Mouse (Mus musculus) liver (tissue): ENCODE data around the gene Vash2.
"Not testable (repeated sequence)": the region's sequence is repeated elsewhere in the genome, so short reads cannot be mapped to it uniquely, and the experiment has no call there.

Source experiments
- DNase-seq: peaks from one replicate; pipeline ENCODE4 v3.0.0-alpha.2; 2020; ENCODE audit warnings: mixed read lengths

The Vash2 gene

DNA sequence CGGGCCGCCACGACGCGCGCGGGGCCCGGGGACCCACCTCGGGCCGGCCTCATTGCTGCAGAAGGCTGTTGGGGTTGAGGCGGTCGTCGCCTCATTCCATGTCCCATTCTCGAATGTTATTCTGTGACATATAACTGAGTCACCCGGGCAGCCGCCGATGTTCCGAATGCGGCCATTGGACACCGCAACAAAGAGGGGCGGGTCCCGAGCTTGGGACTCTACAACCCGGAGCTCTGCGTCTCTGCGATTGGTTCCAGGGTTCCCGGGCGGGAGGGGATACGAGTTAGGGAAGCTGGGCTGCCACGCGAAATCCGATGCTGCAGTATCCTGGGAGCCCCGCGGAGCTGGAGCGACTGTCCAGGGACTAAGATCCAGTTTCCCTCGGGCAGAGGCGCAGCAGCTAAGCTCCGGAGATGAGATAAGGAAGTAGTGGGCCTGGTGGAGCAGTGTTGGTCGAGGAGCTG, at the start of gene Vash2:
Vash2 (minus strand) TSS at position 197 of the 464 bp plus-strand sequence.
- DNase-seq: peak; percentile 76

DNA sequence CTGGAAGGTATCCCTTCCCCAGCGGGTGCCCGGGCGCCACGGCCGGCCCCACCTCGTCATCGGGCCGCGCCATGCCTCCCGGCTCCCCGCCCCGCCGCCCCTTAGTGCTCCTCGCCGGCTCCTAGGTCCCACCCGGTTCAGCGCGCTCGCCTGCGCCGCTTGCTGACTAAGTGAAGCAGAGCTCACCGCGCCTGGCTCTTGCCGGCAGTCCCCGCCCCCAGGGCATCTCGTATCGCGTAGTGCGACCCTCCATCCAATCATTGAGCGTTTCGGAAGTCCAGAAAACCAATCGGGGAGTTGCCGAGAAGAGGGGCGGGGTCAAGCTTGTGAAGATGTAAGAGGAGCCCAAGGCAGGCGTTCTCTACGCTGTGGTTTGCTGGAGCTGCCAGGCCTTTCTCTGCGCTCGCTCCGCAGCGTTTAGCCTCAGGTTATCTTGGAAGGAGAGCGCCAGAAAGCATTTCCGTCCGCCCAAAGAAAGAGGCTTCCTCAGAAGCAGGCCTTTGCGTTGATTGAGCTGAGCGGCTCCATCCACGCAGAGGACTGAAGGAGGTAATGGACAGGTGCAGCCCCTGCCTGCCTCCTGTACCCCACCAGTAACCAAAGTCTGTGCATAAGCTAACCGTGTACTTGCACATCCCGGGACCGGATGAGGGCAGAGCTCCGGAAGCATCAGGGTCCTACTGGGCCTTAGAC, 47.1 kb upstream of the Vash2 start, which contains the start of gene Flvcr1:
Flvcr1 (minus strand) TSS at position 138 of the 693 bp plus-strand sequence.
- DNase-seq: peak; percentile 99

DNA sequence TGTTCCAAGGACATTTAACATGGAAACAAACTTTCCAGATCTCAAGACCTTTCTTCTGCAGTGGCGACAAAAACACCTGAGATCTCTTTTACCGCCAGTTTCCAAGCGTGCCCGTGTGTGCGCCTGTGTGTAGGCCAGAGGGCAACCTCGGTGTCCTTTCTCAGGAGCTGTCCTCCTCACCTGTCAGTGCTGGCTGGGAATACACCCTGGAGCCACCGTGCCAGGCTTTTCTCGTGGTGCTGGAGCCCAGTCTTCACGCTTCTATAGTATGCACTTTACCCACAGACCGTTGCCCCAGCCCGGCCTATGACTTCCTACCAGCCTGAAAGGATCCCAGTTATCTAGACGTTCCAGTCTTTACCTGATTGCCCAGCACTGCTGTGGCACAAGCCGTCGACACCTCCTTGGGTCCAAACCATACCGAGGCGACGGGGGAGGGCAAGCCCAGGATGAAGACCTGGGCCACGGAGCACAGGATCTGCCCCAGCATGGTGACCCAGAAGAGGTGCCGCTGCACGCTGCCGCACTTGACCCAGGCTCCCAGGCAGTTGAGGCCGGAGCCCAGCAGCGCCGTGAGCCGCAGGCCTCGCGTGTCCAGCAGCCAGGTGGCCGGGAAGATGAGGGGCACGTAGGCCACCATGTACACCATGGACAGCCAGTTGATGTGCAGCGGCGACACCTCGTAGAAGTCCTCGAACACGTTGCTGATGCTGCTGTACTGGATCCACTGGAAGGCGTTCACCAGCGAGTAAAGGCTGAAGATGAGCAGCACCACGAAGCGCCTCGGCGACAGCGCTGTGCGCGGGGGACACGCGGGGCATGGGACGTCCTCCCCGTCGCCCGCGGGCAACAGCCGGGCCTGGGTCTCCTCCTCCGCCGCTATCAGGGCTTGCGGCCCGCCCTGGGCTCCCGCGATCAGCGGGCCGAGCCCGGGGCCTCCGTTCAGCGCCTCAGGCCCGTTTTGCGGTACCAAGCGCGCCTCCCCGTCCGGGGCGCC, 46.2 kb upstream of the Vash2 start:
- peak; percentile 48 for DNase-seq

DNA sequence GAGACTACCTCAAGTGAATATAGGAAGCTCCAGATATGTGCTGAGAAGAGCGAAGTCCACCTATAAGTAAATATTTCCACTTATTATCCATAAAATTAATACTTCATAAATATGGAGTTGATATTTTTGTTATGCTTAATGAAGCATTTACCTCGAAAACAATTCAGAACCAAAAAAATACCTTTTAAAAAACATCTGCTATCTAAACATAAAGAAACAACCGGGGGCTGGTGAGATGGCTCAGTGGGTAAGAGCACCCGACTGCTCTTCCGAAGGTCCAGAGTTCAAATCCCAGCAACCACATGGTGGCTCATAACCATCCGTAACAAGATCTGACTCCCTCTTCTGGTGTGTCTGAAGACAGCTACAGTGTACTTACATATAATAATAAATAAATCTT, 44.7 kb upstream of the Vash2 start:
- not testable (repeated sequence) for DNase-seq

DNA sequence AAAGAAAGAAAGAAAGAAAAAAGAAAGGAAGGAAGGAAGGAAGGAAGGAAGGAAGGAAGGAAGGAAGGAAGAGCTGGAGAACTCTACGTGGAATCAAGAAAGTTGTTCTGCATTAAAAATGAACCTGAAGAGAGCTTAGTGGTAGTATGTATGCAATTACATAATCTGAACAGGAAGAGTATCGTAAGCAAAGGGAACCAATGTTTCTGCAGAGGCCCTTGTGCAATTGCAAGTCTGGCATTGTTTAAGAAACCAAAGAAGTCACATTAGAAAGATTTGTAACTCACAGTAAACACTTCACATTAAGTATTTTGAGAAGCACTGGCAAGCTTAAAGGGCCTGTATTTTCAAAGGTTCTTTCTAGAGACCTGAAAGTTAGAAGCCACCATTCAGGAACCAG, 44.0 kb upstream of the Vash2 start:
- DNase-seq: no peak

DNA sequence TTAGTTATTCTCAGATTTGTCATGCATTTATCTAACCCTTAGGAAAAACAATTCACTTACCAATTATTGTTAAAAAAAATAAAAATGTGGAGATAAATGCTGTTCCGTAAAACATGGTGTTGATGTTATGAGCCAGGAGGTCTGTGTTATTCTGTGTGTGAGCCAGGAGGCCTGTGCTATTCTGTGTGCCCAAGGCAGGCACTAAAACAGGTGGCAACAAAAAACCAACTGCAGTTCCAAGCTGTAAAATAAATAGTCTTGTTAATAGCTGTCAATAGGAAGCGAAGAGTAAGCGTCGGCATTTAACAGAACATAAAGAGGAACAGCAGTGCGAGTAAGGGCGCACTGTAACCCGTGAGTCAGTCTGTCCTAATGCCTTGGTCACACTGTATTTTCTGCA, 41.9 kb upstream of the Vash2 start:
- DNase-seq: no peak

DNA sequence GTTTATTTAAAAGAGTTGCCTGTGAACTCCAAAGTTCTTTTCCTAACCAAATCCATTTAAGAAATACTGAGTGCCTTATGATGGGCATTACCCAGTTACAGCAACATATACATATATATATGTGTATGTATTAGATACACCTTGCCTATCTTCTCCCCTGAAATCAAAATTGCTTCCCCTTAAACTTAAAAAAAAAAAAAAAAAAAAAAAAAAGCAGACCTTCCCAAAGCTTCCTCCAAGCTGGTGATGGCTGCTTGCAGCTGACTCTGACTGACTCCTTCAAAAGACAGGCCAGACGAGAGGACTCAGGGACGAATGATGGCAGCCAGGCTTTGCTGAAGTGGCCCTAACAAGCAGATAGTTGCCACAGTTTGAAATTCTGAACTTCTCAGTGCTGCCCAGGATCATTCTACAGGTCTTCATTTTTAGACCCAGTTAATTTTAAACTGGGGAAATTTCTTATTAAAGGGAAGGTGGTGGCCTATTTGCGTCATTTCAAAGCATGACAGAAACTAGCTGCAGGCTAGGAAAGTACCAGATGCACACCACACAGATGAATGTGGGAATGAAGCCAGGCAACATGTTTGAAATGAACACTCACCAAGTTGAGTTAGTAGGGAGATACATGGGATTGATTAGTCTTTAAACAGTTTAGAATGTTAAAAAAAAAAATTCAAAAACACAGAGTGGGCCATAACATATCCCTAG, 41.3 kb upstream of the Vash2 start:
- DNase-seq: no peak

DNA sequence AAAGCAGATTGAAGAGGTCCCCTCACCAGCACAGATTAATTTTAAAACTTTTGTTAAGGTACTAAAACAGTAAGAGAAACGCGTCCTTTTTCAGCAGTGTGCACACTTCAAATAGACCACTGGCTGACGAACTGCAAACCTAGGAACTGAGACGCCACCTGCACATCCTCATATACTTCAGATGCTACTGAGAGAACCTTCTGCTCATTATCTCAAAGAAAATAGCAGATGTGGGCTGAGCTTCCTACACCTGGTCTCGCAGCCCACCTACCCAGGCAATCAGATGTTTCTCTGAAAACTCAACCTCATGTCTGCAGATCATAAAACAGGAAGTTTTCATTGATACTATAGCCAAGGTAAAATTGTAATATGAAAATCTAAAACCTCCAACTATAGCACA, 40.7 kb upstream of the Vash2 start:
- no peak for DNase-seq

DNA sequence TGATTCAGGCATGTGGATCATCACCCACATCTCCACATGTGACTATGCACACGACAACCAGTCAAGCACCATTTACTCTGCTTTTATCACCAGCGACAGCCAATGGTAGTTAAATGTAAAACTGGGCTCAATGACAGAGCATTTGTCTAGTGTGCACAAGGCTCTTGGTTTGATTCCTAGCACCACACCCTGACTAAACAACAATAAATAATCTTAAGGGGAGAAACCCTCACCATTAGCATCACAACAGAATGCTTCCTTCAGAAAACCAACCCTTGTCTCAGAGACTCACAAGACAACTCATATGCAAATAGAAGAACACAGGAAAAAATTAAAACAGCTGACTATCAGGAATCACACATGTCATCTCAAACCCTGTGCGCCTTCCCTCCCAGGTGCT, 35.2 kb upstream of the Vash2 start:
- DNase-seq: no peak

DNA sequence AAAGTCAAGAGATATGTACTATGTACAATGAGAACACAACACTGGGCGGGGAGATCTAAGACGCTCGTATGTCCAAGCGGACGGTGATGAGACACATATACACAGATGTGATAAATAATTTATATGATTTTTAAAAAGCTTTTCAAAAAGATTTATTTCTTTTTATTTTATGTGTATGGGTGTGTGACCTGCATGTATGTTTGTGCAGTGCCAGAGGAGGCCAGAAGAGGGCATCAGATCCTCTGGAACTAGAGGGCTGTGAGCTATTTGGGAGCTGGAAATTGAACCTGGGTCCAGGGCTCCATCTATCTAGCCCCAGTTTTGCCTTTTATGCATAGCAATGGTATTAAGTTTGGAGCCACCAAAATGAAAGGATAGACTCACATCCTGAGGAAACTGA, 29.6 kb upstream of the Vash2 start:
- DNase-seq: peak; percentile 17

DNA sequence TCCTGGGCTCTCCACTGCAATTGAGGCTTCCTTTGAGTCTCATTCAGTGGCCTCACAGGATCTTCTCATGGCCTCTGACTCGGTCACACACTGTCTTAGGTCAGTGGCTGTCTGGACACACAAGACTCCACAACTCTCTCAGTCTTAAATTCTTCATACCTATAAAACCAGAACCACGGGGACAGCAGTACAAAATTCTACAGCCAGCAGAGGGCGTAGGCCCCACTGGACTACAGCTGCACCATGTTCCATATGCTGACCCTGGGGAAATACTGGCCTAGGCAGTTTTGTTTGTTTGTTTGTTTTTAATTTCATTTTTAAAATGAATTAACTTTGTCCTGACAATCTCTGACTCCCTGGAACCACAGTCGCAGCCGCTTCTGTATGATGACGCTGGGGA, 23.1 kb upstream of the Vash2 start:
- peak; percentile 13 for DNase-seq

DNA sequence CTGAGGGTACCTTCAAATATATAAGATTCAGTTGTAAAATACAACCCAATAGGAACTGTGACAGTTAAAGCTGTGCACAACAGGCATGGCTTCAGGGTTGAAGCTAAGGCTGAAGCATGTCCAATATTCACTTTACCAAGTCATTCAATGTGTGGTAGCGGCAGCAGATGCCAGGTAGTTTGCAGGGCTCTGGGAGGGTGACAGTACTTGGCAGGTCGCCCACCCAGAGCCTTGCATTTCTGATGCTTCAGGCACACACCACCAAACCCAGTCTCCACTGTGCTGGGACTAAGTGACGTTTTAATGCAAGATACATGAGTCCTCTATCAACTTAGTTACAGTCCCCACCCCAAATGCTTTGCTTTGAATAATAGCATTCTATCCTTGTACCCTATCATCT, 21.6 kb upstream of the Vash2 start:
- no peak for DNase-seq

DNA sequence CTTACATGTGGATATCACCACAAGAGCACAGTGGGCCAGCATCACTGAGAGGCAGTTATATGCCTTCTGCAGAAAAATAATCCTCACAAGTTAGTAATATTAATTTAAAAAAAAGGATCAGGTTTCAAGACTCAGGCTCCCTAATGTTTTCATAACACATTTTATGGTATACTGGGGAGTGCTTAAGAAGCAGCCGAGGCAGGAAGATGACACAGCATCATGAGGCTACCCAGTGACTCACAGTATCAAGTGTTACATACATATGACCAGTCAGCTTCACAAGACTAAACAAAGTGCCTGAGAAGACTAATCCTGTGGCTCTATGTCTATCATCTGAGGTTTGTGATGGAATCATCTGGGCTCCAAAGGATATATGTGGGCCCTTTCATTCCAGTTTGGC, 18.9 kb upstream of the Vash2 start:
- no peak for DNase-seq

DNA sequence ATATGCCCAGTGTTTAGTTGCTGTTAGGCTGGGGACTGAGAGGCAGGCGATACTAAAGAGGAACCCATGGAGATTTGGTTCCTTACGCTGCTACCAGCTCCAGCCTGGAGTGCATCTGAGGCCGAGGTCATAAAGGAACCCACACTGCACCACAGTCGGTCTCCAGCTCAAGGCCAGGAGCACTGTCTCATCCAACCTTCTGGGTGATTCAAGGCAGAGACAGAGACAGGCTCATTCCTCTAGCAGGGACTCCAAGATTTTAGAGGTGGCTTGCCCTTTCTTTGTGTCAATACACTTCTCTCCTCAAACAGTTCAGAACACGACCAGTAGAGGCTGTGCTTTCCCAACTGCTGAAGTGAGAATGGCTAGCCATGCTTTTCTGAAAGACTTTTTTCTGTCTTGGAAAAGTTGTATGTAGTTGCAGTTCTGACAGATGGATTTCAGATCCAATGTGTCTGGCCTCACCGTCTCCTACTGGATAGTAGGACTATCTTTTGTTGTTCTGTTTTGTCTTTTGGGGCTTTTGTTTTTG, 17.3 kb upstream of the Vash2 start:
- DNase-seq: no peak

DNA sequence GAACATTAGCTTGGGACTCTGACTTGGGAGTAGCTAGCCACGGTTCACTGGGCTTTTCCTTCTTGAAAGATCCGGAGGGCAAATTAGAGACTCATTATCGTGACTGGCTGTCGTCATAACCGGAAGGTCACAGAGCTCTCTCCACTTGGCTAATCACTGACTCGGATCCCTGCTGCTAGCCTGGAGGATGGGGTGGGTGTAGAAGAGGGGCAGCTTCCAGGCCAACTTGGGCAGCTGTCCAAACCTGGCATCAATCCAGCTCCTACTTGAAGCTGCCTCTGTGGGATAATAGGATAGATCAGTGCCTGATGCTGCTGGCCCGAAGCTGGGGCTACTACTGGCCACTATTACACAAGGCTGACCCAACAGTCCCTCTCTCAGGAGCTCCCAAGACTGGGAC, 16.5 kb upstream of the Vash2 start:
- no peak for DNase-seq

DNA sequence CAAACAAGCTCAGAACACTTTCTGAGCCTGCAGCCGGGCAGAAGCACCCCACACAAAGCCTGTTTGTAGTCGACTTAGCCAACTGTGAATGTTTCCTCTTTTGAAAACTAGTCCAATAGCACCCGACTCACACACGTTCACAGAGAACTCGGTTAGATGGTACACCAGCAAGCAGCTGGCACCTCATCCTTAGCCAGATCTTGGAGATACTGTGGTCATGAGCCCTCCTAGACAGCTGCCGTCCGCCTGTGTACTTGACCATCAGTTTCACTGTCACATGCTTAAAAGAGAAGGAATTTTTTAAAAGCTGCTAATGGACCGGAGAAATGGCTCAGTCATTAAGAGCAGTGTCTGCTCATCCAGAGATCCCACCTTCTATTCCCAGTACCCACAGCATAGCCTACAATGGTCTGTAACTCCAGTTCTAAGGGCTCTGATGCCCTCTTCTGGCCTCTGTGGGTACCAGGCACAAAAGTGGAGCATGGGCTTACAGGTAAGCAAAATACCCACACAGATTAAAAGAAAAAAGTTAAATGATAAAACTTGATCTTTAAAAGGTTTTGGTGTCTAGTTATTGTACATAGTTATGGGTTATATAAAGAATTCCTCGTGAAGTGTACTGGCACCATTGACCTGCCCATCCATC, 10.5 kb upstream of the Vash2 start:
- DNase-seq: no peak

DNA sequence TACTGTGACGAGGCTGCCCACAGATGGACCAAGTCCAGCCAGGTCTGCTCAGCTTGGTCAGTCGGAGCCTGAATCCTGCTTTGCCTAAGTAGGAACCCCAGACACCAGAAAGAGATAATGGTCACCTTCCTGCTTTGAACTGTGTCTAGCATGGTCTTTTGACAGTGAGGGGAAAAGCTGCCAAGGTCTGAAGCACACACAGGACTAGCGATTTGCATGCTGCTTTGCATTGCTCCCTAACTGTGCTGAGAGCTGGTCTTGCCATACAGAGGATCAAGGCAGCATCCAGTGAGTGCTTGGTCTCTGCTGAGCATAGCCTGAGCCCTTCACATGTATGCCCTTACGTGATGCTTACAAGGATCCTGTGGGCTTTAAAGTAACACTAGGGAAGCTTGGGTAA, 2.3 kb upstream of the Vash2 start:
- no peak for DNase-seq

DNA sequence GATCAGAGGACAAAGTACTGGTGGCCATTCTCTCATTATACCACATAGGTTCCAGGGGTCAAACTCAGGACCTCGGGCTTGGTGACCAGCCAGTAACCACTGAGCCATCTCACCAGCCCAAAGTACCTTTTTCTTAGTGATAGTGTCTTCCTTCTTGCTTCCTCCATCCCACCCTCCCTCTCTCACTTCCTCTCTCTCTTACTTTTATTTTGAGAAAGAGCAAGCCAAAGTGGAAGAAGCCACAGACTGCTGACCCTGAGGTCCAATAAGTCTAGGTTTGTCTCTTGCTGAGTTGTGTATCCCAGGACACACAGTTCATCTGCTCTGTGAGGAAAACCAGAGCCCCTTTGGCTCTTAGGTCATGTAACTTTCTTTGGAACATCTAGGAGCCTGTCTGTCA, 1.4 kb upstream of the Vash2 start:
- DNase-seq: no peak

DNA sequence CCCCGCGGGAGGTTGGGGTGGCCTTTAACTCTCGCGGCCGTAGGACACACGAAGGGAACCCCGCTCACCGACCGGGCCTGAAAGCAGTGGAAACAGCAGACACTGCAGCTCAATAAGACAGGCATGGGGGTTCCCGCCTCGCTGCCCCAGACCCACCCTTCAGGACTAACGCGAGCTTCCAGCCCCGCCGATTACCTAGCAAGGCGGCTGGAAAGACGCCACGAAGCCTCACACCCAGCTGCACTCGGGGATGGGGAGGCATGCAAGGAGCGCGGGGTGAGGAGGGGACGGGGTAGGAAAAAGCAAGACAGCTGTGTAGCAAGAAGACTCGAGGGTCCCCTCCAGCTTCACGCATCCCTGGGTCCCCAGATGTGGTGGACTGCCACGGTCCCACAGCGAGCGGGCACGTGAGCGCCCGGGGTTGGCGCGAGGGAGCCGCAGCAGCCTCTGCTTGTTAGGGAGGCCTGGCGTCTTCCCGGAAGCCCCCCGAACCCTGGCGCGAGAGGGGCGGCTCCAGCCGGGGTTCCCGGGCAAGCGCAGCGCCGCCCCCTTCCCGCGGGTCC, 504 bp downstream of the Vash2 start:
- DNase-seq: no peak

DNA sequence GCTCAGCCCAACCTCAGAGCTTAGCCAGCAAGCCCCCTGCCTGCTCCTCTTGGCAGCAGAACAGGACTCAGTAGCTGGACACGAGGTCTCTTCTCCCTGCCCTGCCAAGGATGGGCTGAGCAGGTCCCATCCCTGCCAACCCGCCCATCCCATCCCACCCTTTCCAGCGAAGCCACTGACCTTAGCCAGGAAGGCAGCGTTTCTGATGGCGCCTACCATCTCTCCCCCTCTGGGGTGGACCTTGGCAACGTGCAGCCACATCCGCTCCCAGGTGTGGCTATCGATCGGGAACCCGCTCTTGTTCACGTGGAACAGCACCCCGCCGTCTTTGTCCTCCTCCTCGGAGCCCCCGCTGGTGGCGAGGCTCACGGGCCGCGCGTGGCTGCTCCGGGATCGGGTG, 1.1 kb downstream of the Vash2 start:
- DNase-seq: no peak

DNA sequence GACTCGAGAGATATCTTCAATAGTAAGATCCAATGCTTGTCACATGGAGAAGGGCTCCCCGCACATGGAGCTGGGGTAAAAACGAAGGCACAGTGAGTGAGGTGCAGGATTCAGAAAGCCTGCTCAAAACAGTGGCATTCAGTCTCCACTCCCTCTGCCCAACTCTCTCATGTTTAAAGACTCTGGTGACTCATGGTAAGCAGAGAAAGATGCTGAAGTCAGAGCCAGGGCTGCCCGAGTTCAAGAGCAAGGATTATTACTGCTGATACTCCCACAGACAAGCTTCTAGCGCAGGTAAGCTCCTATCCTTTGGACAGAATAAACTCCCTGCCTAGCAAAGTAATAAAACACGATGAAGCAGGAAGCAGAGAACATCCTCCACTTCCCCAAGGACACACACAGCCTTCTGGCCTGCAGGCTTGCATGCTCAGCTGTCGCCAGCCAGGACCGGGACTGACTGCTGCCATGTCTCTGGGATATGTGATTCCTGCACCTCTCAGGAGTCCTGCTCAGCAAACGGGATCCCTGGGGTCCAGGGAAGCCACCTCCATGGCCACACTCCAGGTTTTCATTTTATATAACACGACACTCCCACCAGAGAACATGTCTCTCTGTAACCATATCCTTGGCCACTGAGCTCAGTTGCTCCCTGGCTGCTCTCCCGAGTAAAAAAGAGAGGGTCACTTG, 2.1 kb downstream of the Vash2 start:
- DNase-seq: no peak

DNA sequence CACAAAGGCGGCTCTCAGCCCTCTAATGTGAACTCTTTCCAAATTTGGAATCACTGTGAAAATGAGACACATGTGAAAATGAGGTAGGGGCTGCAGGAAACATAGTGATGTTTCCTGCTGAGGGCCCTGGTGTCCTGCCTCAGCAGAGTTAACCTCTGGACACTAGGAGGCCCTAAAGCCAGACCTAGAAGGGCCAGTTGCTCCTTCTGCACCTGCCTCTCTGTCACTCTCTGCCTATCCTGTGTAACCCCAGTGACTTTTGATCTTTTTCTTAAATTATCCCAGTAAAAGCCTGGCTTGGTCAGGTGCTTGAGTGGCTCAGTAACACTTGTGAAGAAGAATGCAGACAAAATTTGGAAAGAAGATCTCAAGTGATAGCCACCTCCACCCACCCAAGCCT, 4.3 kb downstream of the Vash2 start:
- DNase-seq: no peak
